Mouse (Mus musculus) naive thymus-derived CD4-positive, alpha-beta T cell, adult 2 months (primary cell): ENCODE measurements at regions not wholly inside any gene's neighbourhood (a gene's known extent, or its start where the extent isn't known, plus 50 kb on each side); places are given as distances from the start of the nearest gene placed in this dataset.

Experiments used
- DNase-seq: peaks from one replicate; pipeline ENCODE4 v3.0.0-alpha.2; 2011; ENCODE audit warnings: low read depth

DNA sequence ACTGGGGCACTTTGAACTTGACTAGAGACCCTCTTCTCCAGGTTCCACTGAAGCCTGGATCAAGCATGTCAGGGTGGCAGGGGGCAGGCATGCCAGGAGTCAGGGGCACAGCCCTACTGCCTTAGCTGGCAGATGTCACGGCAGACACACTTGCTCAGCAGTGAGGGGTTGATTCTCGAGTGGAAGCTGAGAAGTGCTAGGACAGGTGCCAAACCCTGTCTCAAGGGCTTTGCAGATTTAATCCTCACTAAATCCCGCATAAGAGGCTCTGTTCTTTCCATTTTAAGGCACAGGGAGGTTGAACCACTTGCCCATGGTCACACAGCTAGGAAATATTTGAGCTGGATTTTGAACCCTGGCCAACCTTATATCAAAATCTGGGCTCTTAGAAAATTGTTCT, 223.5 kb upstream of the Mvb12b start:
- no peak for DNase-seq

DNA sequence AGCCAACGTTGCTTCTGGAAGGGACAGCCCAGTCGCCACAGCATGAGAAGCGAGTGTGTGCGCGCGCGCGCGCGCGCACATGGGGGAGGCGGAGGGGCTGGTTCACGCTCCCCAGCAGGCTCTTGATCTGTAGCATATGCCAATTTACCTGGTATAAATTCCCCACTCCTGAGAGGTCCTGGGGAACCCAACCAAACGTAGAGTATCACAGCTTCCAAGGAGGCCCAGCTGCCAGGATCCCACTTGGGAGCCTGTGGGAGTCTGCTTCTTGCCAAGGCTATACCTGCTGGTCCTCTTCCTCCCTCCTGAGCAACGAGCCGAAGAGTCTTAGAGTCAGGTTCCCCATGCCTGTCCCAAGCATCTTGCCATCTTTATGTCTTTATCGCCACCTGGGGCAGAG, 222.8 kb upstream of the Mvb12b start:
- DNase-seq = no peak

- no peak for DNase-seq
These were observed 220.0 kb upstream of the Mvb12b start for GRCm38 (mm10) chr2:34107566-34108303.

DNA sequence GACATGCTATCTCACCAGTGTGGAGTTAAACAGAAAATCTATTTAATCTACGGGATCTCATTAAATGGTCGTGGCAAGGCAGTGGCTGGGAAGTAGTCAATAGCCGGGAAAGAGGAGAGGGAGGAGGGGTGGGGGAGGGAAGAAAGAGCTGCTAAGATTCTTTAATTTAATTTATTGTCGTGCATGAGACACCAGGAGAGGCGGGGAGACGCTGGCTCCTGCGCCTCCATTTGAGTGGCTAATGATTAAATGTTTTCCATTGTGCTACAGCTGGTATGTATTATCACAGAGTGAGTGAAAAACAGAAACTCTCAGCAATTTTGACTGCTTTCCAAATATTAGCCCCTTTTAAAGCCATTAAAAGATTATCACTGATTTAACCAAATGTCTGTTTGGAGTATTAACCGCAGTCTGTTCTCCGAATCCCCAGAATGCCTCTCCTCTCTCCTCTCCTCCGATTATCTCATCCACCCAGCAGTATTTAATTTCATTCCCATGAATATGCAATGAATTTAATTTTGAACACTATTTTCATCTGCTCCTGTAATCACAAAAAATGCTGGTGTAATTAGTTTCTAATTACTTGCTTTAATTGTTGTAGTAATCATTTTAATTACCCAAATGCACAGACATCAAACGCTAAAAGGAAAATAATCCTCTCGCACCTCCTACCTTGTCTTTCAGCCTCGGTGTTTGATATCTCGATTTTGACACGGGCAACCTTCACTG, 219.3 kb upstream of the Mvb12b start:
- DNase-seq = no peak

- DNase-seq = no peak
These were observed 218.5 kb upstream of the Mvb12b start for GRCm38 (mm10) chr2:34106245-34106644.

DNA sequence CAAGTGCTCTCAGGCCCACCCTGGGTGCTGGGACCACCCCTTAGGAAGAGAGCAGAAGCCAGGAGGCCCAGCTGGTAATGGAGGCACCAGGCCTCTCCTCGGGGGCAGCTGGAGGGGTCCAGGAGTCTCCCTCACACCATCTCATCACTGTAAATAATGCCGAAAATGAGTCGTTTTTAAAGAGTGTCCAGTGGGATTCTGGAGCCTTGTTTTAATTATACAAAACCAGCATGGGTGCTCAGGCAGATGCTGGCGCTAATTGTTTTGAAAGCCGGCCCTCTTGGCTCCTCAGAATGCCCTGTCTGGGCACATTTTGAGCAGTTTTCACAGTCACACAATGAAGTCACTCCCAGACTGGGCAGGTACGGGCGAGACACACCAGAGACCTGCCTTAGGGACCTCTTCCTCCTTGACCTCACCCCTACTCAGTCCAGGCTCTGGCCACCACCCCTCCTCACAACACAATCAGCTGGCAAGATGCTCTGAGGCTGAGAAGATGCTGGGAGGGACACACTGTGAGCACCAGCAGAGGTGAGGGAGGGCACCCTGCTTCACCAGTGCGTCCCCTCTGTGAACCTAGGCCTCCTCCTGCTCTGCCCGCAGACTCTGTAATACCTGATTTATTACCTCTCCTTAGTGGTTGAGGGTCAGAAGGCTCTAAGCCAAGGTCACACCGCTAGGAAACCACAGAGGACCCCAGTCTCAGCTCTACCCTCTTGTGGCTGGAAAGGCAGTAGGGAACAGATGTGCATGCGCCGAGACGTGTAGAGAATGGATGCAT, 217.7 kb upstream of the Mvb12b start:
- no peak for DNase-seq

DNA sequence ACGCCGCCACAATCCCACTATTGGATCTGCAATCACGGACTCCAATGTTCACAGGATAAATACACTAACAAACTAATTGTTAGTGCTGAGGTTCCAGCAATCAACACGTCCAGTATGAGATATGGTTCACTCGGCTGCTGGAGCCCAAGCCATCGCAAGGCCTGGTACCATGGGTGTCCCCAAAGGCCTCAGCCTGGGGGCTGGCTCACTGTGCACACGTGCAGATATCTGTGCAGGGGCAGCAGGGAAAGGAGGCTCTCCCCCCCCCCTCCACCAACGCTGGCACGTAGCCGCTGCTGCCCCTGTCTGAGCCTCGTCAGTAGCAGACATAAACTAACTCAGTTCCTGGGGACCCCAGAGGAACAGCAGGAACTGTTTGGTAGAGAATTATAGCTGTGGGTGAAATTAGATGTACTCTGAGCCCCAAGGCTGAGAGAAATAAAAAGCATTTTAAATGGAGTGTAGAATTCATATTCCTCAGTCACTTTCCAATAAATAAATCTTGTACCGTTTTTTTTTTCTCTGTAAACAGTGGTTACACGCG, 210.3 kb upstream of the Mvb12b start:
- DNase-seq = no peak

- DNase-seq = no peak
These were observed 208.8 kb upstream of the Mvb12b start for GRCm38 (mm10) chr2:34096561-34096960.

DNA sequence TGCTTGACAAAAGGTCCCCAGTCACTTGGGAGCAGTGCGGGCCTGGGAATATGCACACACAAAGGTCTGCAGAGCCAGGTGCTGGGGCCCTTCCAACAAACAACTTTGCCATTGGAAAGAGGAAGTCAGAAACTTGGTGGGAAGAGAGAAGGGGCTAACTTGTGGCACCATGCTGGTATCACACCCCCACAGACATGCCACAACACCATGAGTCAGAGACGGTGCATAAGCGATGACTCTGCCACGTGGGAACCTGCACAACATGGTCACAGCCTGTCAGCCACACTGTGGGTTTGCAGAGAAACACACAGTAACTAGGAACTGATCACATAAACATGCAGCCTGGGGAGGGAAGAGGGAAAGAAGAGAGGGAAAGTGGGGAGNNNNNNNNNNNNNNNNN, 201.1 kb upstream of the Mvb12b start:
- DNase-seq = no peak

GRCm38 (mm10) chr2:34086130-34086529, 198.4 kb upstream of the Mvb12b start:
- DNase-seq = no peak

DNA sequence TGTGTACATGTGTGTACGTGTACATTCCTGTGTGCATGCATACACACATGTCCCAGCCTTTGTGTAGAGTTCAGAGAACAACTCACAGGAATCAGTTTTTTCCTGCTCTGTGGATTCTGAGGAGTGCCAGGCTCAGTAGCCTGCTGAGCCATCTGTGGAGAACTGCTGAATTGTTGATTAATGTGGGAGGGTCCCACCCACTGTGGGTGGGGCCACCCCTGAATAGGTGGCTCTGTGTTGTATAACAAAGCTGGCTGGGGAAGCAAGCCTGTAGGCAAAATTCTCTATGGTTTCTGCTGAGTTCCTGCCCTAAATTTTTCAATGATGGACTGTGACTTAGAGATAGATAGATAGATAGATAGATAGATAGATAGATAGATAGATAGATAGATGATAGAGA, 196.8 kb upstream of the Mvb12b start:
- DNase-seq = no peak

GRCm38 (mm10) chr2:34082486-34082885, 194.7 kb upstream of the Mvb12b start:
- DNase-seq = no peak

- DNase-seq = no peak
These were observed 192.4 kb upstream of the Mvb12b start for GRCm38 (mm10) chr2:34080176-34080575.

- no peak for DNase-seq
These were observed 191.5 kb upstream of the Mvb12b start for GRCm38 (mm10) chr2:34079282-34079681.

DNA sequence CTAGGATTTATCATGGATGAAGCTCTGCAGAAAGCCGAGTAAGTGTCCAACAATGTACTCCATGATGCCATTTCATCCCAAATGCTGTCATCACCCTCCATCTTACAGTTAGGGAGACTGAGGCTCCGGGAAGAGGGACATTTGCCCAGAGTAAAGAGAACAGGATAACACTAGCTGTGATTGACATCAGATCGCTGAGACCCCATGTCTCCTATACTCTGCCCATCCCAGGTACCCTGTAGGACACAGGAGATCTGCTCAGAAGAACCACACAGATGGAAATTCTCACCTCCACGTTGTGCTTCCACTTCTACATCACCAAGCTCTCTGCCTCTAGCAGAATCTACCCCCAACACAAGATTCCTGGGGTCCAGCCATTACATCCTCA, 191.1 kb upstream of the Mvb12b start:
- no peak for DNase-seq

- no peak for DNase-seq
These were observed 190.6 kb upstream of the Mvb12b start for GRCm38 (mm10) chr2:34078248-34078874.

DNA sequence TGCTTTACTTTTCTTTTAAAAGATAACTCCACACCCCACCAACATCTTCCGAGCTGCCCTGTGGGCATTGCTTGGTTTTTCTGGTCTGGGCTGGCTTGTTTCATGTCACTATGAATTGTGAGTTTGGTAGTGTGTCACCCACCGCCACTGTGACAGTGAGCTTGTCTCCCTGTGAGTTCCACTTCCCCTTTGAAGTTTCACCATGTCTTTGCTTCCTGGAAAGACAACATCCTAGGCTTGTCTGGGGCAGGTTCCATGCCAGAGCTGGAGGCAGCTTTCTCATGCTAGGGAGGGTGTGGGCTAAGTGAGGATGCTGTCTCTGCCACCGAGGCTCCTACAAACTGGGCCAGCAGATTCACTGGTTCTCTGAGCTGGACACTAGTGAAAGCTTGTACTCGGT, 188.6 kb upstream of the Mvb12b start:
- peak; percentile 13 for DNase-seq

- DNase-seq = peak; percentile 86
These were observed 186.3 kb upstream of the Mvb12b start for GRCm38 (mm10) chr2:34074066-34074465.

DNA sequence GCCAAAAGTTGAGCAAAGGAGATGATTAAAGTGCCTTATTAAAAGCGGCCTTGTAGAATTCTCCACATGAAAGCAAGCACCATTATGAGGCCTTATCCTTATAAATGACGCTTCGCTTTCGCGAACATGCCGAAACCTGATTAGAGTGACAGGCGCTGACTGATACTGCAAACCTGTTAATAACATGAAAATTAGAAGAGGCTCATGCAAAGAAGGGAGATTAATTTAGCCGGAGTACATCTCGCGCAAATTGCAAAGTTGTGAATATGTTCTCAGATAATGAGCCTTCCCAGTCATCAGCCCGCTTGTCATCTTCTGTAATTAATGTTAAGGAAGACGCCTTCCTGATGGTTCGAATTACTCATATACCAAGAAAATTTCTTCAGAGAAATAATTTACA, 177.8 kb upstream of the Mvb12b start:
- no peak for DNase-seq

GRCm38 (mm10) chr2:34065090-34065489, 177.3 kb upstream of the Mvb12b start:
- DNase-seq = no peak

DNA sequence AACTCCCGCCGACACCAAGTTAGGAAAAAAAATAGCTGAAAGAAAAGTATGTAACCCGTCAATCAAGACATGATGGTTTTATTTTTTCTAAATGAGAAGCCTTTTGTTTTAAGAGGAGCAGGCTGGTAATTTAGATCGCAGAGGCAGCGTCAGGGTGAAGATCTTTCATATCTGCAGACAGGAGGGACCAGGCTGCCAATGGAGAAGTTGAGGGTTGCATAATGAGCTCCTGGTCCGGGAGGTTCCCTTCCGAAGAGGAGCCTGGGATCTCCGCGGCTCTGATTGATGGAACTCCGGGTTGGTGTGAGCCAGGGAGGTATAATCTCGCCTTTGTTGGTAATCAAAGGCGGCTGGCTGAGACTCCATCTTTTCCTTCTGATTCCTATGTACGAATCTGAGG, 168.8 kb upstream of the Mvb12b start:
- DNase-seq = no peak

DNA sequence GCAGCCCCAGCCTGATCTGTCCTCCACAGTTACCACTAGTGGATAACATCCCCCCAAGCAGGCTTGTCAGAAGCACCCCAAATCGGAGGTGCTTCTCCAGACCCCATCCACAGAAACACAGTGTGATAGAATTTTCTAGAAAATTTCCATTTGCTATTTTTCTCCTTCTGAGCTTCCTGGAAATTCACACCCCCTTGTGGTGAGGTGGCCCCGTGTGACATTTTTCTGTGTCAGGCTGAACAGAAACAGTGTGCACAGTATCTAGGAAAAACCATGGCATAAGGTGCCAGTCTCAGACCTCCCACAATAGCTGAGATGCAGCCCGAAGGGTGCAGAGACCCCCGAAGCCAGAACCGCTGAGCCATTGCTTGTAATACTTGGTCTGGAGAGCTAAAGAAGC, 155.3 kb upstream of the Mvb12b start:
- no peak for DNase-seq
